Mouse (Mus musculus) spleen, postnatal 4 days (tissue): Measurements from ENCODE around the gene Plxna1.

Experiments used
- DNase-seq, 2 experiments: peaks; one replicate each; pipeline ENCODE4 v3.0.0; 2022; ENCODE audit warnings: low spot score in 2 of 2

Gene Plxna1

DNA sequence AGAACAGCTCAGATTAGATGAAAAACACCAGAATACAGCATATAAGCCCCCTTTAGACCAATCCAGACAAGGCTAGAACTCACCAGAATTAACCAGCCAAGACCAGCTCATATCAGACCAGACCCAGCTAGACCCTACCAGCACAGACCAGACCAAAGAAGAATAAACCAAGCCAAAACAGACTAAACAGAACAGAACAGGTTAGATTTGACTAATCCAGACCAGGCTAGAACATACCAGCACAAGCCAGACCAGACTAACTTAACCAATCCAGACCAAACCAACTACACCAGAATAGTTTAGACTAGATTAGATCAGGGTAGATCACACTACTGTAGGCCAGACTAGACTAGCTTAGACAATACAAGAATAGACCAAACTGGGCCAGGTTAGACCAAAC is 77.3 kb downstream of the Plxna1 start:
- no peak for DNase-seq

DNA sequence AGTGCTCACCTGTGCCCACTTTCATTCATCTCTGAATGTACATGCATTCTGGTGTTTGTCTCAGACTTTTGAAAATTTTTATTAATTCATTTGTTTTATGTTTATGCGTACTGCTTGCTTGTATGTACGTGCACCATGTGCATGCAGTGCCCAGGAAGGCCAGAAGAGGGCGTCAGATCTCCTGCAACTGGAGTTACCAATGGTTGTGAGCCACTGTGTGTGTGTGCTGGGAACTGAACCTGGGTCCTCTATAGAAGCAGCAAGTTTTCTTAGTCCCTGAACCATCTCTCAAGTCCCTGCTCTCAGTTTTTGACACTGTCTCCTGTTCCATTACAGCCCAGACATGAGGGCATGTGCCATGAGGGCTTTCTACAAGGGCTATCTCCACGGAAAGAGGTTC is 79.3 kb downstream of the Plxna1 start:
- no peak for DNase-seq

DNA sequence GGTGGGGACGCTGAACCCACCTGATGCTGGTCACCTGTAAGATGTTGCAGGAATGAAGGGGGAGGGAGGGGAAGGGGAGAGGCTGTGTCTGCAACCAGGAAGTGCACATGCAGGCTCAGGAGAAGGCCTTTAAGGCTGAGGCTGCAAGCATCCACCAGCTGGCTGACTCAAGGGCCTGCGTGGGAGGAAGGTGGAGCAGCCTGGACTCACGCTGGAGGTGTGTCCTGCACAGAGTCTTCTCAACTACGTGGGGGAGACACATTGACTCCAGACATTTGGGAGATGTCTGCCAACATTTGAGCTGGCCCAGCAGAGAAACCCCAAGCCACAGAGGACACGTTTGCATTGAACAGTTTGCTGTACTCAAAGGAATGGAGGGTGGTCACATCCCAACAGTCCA is 79.8 kb downstream of the Plxna1 start:
- no peak for DNase-seq

DNA sequence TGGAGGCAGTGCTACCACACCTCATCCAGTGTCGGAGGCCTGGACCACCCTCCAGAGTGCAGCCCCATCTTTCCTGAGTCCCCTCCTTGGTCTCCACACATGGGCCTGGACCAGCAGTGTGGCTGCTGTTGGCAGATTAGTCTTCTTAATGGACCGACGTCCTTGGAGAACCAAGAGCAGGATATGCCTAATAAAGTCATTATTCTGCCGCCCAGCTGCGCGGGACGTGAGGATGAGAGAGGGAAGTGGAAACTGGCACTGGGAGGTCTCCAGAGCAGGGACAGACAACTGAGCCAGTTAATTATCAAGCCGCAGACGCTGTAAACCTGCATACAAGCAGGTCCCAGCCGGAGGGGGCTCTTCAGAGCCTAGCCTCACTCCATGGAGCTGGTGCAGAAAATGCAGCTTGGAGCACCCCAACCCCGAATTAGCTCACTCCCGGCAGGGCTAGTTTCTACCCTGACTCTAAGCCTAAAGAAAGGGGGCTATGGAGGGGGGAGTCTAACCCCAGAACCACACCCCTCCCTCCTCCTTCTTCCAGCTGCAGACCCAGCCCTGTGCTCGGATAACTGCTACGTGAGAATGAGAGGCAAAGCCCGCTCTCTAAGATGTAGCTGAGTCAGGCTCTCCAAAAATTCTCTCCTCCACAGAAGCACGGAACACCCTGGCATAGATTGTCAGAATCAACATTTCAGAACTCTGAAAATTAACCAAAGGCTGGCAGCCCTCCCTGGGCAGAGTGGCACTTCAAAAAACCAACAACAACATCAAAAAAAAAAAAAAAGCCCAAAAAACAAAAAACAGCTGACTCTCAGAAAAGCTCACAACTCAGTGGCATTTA is 80.7 kb downstream of the Plxna1 start:
- no peak for DNase-seq

DNA sequence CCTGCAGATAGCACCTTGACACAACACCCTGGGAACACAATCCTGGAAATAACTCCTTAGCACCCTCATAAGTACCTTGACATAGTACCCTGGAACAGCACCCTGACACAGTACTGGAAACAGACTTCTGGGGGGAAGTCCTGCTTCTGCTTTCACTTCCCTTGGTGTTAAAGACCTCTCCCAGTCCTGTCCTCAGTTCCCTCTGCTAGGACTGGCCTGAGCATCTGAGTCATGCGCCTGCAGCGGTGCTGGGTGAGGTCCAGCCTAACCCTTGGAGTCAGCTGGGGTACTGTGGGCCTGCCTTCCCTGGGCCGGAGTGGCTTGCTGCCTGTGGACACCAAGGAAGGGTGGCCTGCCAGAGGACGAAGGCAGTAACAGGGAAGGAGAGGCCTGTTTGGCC is 81.9 kb downstream of the Plxna1 start:
- no peak for DNase-seq

DNA sequence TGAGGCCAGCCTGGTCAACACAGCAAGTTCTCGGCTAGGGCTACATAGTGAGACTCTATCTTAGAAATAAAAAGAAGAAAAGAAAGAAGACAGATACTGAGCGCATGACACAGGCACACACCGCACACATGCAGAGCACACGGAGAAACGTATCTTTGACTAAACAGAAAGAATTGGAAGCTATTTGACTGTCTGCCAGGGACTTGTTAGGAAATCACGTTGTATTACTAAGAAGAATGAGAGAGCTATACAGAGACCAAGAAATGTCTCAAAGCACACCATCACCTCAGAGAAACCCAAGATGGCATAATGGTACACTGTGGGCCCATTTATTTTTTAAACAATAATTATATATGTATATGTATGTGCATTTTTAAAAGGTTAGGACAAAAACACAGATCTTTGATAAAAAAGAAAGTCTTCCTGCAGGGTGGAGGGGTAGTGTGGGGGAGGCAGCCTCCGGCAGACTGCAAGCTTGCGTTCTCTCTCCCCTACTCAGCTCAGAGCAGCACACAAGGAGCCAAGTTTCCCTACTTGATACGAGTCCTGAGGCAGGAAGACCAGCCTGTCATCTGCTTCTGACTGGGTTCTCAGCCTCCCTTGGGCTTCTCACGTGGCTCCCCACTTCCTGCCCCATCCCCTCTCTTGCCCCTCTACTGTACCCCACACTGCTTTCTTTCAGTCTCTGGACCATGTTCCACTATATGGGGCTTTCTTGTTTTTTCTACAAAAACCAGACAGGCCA is 90.5 kb downstream of the Plxna1 start:
- DNase-seq = no peak

DNA sequence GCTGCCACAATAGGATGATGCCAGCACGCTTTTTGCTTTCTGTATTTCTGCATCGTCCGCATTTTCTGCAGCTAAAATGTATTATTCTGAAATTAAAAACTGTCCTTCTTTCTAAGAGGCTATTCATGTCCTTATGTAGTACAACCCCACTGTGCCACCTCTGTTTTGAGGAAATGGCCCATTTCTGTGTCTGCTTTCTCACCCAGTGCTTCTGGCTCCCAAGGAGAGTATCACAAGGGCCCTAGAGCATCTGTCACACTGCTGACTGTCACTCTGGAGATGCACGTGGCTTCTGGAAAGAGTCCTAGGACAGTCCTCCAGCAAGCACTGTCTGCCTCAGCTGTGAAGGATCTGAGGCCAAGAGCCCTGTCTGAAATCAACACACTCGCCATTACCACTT is 95.2 kb downstream of the Plxna1 start:
- DNase-seq = no peak
